Mouse (Mus musculus): ENCODE data around the gene Pdpr.
A peak's percentile ranks its signal among the peaks of the same experiment; 100 is the strongest.
"Not testable (repeated sequence)": the region's sequence is repeated elsewhere in the genome, so short reads cannot be mapped to it uniquely, and the experiment has no call there.

Gene Pdpr

GRCm38 (mm10) chr8:111091706-111092105, 2.7 kb upstream of the Pdpr start:
- DNase-seq, result no peak

- not testable (repeated sequence) for DNase-seq
Measured at GRCm38 (mm10) chr8:111092326-111092725, 2.1 kb upstream of the Pdpr start, which contains the start of gene Clec18a. Clec18a (minus strand) TSS chr8:111092426.

GRCm38 (mm10) chr8:111094719-111095302, 381 bp downstream of the Pdpr start:
- DNase-seq, result peak; percentile 21 to 22

GRCm38 (mm10) chr8:111114891-111115290, 20.5 kb downstream of the Pdpr start:
- DNase-seq, result no peak

- DNase-seq, result no peak
Measured at GRCm38 (mm10) chr8:111119481-111119880, 25.1 kb downstream of the Pdpr start.

GRCm38 (mm10) chr8:111130756-111131155, 36.3 kb downstream of the Pdpr start:
- DNase-seq, result no peak

- no peak for DNase-seq
Measured at GRCm38 (mm10) chr8:111142521-111142920, 48.1 kb downstream of the Pdpr start.

- DNase-seq, result peak; percentile 30 to 33
Measured at GRCm38 (mm10) chr8:111144901-111145459, 50.5 kb downstream of the Pdpr start.

GRCm38 (mm10) chr8:111145460-111146012, 51.1 kb downstream of the Pdpr start:
- DNase-seq, result peak; percentile 87

GRCm38 (mm10) chr8:111155721-111156436, 61.4 kb downstream of the Pdpr start:
- DNase-seq, result no peak

- DNase-seq, result peak in 1 of 2 experiments; percentile 15
Measured at GRCm38 (mm10) chr8:111157617-111158016, 63.2 kb downstream of the Pdpr start.

- DNase-seq, result no peak
Measured at GRCm38 (mm10) chr8:111171661-111172060, 77.2 kb downstream of the Pdpr start.

- DNase-seq, result no peak
Measured at GRCm38 (mm10) chr8:111185472-111185947, 91.1 kb downstream of the Pdpr start.
